Mouse (Mus musculus) intestine, embryonic 15.5 days (tissue): ENCODE data around the gene Leng1. TPM values are rescaled to one million over a fixed set of nuclear protein-coding genes. Genes with fewer than 3 reads are reported as not detected.
"Not testable (repeated sequence)": the region's sequence is repeated elsewhere in the genome, so short reads cannot be mapped to it uniquely, and the experiment has no call there.

ENCODE experiments used
- ATAC-seq: fragments of 200-750 bp; cut with Nextera tagmentation; 2 replicates; pipeline ENCODE4 v1.8.0; 2017; ENCODE audit warnings: moderate TSS enrichment, moderate library complexity
- H3K27ac ChIP-seq: fragments of 300-500 bp; sonication (generic); 2 replicates; pipeline ENCODE4 v1.5.1; 2015; ENCODE audit warnings: mild to moderate bottlenecking, inconsistent platforms
- H3K27me3 ChIP-seq: fragments of 300-500 bp; sonication (generic); replicated peaks from 2 replicates; pipeline ENCODE4 v1.6.1; 2015; ENCODE audit warnings: inconsistent platforms
- H3K36me3 ChIP-seq: fragments of 300-500 bp; sonication (generic); 2 replicates; pipeline ENCODE4 v1.6.1; 2015; ENCODE audit warnings: inconsistent platforms
- H3K4me1 ChIP-seq: fragments of 300-500 bp; sonication (generic); replicated peaks from 2 replicates; pipeline ENCODE4 v1.6.1; 2015; ENCODE audit warnings: inconsistent platforms
- H3K4me2 ChIP-seq: fragments of 300-500 bp; sonication (generic); replicated peaks from 2 replicates; pipeline ENCODE4 v1.6.1; 2015; ENCODE audit warnings: mild to moderate bottlenecking, inconsistent platforms
- H3K4me3 ChIP-seq: fragments of 300-500 bp; sonication (generic); replicated peaks from 2 replicates; pipeline ENCODE4 v1.5.1; 2015; ENCODE audit warnings: inconsistent platforms
- H3K9ac ChIP-seq: fragments of 300-500 bp; sonication (generic); 2 replicates; pipeline ENCODE4 v1.6.1; 2015; ENCODE audit warnings: inconsistent platforms
- H3K9me3 ChIP-seq: fragments of 300-500 bp; sonication (generic); 2 replicates; pipeline ENCODE4 v1.6.1; 2016; ENCODE audit warnings: inconsistent platforms
- WGBS: fragments of 180-500 bp; shearing (Covaris S2); methylation state at CpG from one replicate; pipeline ENCODE4 v1.1.7; 2015; 5-methylcytosine and 5-hydroxymethylcytosine counted together
- polyA plus RNA-seq: library from polyadenylated mRNA; unstranded; fragments of >200 nt; fragmentation: Nextera tagmentation; extraction: Ambion mirVana; gene quantifications from 2 replicates; pipeline ENCODE4 v1.2.1, GENCODE M21; 2015

Leng1 gene
- 19.5 and 20.2 TPM in 2 replicates for polyA plus RNA-seq

- H3K9me3 ChIP-seq = no peaks in the 10 kb centered on the region
- WGBS = 2% methylated on average over 45 of the region's 45 CpGs
- H3K4me2 ChIP-seq = peak within 1 kb of the TSS; percentile 79
- peak within 1 kb of the TSS; percentile 83 for H3K9ac ChIP-seq
- peak within 1 kb of the TSS; percentile 76 for H3K4me3 ChIP-seq
- peak within 1 kb of the TSS; percentile 92 for H3K27ac ChIP-seq
- peaks cover 27% of the 10 kb centered on the region for H3K36me3 ChIP-seq
- H3K4me1 ChIP-seq = peaks cover 19% of the 10 kb centered on the region
- no peaks in the 10 kb centered on the region for H3K27me3 ChIP-seq
- ATAC-seq = peak; percentile 98
Measured at GRCm38 (mm10) chr7:3665215-3666114, at the start of gene Leng1. Leng1 (minus strand) TSS chr7:3665840.

GRCm38 (mm10) chr7:3715249-3715648 lies 49.6 kb upstream of the Leng1 start:
- Histone ChIP-seq H3K9ac (no peak overlapping the region), H3K4me1 (no peaks in the 10 kb centered on the region), H3K4me3 (no peak overlapping the region), H3K27ac (no peak overlapping the region), H3K9me3 (no peaks in the 10 kb centered on the region), H3K4me2 (no peak overlapping the region), H3K27me3 (no peaks in the 10 kb centered on the region), H3K36me3 (no peaks in the 10 kb centered on the region)
- ATAC-seq = no peak
- WGBS = 38% methylated on average over 1 of the region's 1 CpGs

GRCm38 (mm10) chr7:3712264-3712942 lies 46.8 kb upstream of the Leng1 start:
- WGBS = 23% methylated on average over 5 of the region's 5 CpGs
- no peaks in the 10 kb centered on the region for H3K4me1 ChIP-seq
- H3K4me3 ChIP-seq = no peak overlapping the region

GRCm38 (mm10) chr7:3709000-3709399 lies 43.4 kb upstream of the Leng1 start:
- no peaks in the 10 kb centered on the region for H3K9me3 ChIP-seq
- H3K27ac ChIP-seq = no peak overlapping the region
- no peaks in the 10 kb centered on the region for H3K27me3 ChIP-seq
- no peak overlapping the region for H3K4me2 ChIP-seq
- 58% methylated on average over 1 of the region's 1 CpGs for WGBS
- no peak for ATAC-seq
- H3K9ac ChIP-seq = no peak overlapping the region
- H3K4me3 ChIP-seq = no peak overlapping the region
- H3K4me1 ChIP-seq = peaks cover 9% of the 10 kb centered on the region
- peaks cover 10% of the 10 kb centered on the region for H3K36me3 ChIP-seq

More at GRCm38 (mm10) chr7:3712264-3712942, 46.8 kb upstream of the Leng1 start:
- Histone ChIP-seq H3K27ac (no peak overlapping the region), H3K36me3 (no peaks in the 10 kb centered on the region), H3K9me3 (no peaks in the 10 kb centered on the region), H3K27me3 (no peaks in the 10 kb centered on the region), H3K4me2 (no peak overlapping the region), H3K9ac (no peak overlapping the region)
- no peak for ATAC-seq

DNA sequence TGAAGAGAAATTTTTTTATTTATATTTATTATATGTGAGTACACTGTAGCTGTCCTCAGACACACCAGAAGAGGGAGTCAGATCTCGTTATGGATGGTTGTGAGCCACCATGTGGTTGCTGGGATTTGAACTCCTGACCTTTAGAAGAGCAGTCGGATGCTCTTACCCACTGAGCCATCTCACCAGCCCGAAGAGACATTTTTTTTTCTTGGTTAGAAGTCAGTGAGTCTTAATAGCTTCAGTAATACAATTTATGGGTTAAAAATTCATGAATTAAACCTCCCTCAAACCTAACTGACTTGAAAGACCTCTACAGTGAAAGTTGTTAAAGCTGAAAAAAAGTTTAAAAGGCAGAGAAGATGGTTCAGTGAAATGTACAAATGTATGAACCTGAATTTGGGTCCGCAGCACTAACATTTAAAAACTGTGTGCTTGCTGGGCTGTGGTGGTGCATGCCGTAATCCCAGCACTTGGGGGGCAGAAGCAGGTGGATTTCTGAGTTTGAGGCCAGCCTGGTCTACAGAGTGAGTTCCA lies 42.9 kb upstream of the Leng1 start:
- H3K27ac ChIP-seq, H3K9ac ChIP-seq, H3K36me3 ChIP-seq, H3K4me1 ChIP-seq, ATAC-seq, H3K9me3 ChIP-seq, H3K4me2 ChIP-seq, H3K27me3 ChIP-seq, H3K4me3 ChIP-seq: not testable (repeated sequence)
- WGBS = 41% methylated on average over 5 of the region's 5 CpGs

DNA sequence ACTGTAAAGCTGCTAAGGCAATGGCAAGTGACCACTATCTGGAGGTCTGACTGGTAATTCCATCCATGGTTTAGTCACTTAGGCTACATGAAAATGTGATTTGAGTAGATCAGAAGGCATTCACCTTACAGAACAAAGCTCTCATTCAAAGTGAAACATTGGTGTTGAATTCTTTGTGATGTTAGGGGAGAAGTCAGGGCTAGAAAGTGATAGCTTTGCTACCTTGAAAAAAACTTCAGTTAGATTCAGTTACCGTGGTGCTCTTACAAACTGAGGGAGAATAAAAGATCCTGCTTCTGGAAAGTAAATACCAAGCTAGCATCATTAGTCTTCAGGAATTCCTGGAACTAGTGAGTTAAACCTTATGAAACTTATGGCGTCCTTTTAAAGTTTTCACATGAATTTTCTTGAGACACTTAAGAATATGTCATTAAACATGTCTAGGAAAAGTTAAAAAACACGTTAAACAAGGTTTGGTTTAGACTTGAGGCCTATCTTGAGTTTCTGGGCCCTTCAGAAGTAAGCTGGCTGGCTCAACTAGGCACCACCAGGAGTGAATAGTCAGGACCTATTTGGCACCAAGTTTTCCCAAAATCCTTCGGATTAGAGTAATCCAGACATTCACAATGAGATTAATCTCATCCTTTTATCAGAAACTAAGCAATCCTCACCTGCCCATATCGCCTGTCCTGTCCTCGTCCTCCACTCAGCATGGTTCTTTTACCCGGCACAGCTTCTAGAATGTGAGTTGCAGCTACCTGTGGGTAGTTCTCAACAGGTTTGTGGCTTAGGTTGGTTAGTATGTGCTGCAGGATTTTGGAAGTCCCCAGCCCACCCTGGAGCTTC lies 42.2 kb upstream of the Leng1 start:
- Histone ChIP-seq H3K9me3 (no peaks in the 10 kb centered on the region), H3K4me3 (no peak overlapping the region), H3K27ac (no peak overlapping the region), H3K27me3 (no peaks in the 10 kb centered on the region), H3K4me1 (peaks cover 9% of the 10 kb centered on the region), H3K9ac (no peak overlapping the region), H3K36me3 (peaks cover 10% of the 10 kb centered on the region), H3K4me2 (no peak overlapping the region)
- ATAC-seq = no peak
- 35% methylated on average over 7 of the region's 7 CpGs for WGBS

DNA sequence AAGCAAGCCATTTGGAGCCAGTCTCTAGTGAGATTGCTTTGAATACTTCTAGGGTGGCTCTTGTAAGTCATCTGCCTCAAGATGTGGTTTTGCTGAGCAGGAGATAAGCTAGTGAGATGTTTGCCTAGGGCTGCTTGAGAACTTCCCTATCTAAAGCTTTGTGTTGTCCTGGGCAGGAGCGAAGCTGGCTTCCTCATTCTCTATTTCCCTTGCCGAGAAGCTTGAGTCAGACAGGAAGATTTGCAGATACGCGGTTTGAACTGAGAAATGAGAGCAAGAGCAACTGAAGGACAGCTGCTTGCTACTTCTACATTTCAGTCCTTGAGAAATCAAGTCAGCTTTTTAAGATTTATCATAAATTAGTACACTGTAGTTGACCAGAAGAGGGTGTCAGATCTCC lies 41.4 kb upstream of the Leng1 start:
- no peak overlapping the region for H3K9ac ChIP-seq
- peaks cover 10% of the 10 kb centered on the region for H3K36me3 ChIP-seq
- H3K9me3 ChIP-seq = no peaks in the 10 kb centered on the region
- H3K4me1 ChIP-seq = peaks cover 9% of the 10 kb centered on the region
- no peak overlapping the region for H3K4me3 ChIP-seq
- peak overlapping the region; percentile 52; the same call in 1 of the 2 replicates for H3K4me2 ChIP-seq
- no peaks in the 10 kb centered on the region for H3K27me3 ChIP-seq
- 60% methylated on average over 4 of the region's 4 CpGs for WGBS
- H3K27ac ChIP-seq = no peak overlapping the region
- ATAC-seq = no peak

- WGBS = 47% methylated on average over 11 of the region's 11 CpGs
- Histone ChIP-seq H3K4me2 (peak overlapping the region; percentile 52), H3K27ac (no peak overlapping the region), H3K27me3 (no peaks in the 10 kb centered on the region), H3K9me3 (no peaks in the 10 kb centered on the region), H3K4me3 (peak overlapping the region; percentile 69), H3K9ac (no peak overlapping the region; the same call in 1 of the 2 replicates), H3K36me3 (peaks cover 11% of the 10 kb centered on the region), H3K4me1 (peaks cover 9% of the 10 kb centered on the region)
- ATAC-seq = no peak
Measured at GRCm38 (mm10) chr7:3706343-3706934, 40.8 kb upstream of the Leng1 start.

DNA sequence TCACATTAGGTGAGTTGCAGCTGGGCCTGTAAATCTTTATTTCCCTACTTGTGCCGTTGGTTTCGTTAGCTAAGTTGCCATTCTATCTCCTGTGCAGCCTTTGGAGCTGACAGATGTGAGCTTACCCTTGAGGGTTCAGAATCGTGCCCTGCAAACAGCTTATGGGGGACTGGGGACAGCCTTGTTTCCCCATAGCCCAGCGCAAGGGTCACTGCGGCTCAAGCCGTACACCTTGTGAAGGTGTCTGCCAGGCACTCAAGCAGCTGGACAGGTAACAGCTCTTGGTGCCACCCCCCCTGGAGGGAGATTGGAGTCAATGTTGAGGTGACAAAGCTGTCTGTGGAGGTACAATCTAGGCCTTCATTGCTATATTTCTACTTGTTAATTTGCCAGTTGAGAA lies 40.3 kb upstream of the Leng1 start:
- Histone ChIP-seq H3K36me3 (peaks cover 13% of the 10 kb centered on the region), H3K9me3 (no peaks in the 10 kb centered on the region), H3K4me1 (peaks cover 9% of the 10 kb centered on the region), H3K27me3 (no peaks in the 10 kb centered on the region), H3K4me3 (peak overlapping the region; percentile 69), H3K27ac (no peak overlapping the region), H3K4me2 (peak overlapping the region; percentile 52), H3K9ac (peak overlapping the region; percentile 72)
- no peak for ATAC-seq
- WGBS = 19% methylated on average over 6 of the region's 6 CpGs

DNA sequence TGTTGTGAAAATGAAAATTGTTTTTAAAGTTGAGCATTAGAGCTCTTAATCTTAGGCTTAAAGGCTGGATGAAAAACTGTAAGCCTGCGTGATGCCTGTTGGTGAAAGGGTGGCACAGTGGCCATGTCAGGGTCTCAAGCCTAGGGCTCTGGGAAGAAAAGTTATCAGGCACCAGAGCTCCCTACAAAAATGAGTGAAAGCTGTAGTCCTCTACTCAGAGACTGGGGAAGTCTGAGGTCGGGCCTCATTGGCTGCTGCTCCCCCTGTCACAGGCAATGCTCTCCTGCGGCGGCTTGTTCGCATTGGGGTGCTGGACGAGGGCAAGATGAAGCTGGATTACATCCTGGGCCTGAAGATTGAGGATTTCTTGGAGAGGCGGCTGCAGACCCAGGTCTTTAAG lies 39.8 kb upstream of the Leng1 start:
- Histone ChIP-seq H3K36me3 (peaks cover 13% of the 10 kb centered on the region), H3K4me3 (peak overlapping the region; percentile 69), H3K4me2 (peak overlapping the region; percentile 52), H3K9ac (peak overlapping the region; percentile 72)
- not testable (repeated sequence) for H3K9me3 ChIP-seq, ATAC-seq, H3K27me3 ChIP-seq, H3K4me1 ChIP-seq, H3K27ac ChIP-seq
- WGBS = 6% methylated on average over 7 of the region's 7 CpGs

GRCm38 (mm10) chr7:3704475-3704874 lies 38.8 kb upstream of the Leng1 start:
- ATAC-seq = no peak; the same call in 1 of the 2 replicates
- peak overlapping the region; percentile 69 for H3K4me3 ChIP-seq
- no peaks in the 10 kb centered on the region for H3K9me3 ChIP-seq
- peak overlapping the region; percentile 52 for H3K4me2 ChIP-seq
- H3K27me3 ChIP-seq = no peaks in the 10 kb centered on the region
- H3K36me3 ChIP-seq = peaks cover 13% of the 10 kb centered on the region
- H3K9ac ChIP-seq = peak overlapping the region; percentile 72
- peaks cover 9% of the 10 kb centered on the region for H3K4me1 ChIP-seq
- peak overlapping the region; percentile 91 for H3K27ac ChIP-seq
- 3% methylated on average over 20 of the region's 20 CpGs for WGBS
